Mouse (Mus musculus): ENCODE measurements at regions not wholly inside any gene's neighbourhood (a gene's known extent, or its start where the extent isn't known, plus 50 kb on each side); places are given as distances from the start of the nearest gene placed in this dataset.

DNA sequence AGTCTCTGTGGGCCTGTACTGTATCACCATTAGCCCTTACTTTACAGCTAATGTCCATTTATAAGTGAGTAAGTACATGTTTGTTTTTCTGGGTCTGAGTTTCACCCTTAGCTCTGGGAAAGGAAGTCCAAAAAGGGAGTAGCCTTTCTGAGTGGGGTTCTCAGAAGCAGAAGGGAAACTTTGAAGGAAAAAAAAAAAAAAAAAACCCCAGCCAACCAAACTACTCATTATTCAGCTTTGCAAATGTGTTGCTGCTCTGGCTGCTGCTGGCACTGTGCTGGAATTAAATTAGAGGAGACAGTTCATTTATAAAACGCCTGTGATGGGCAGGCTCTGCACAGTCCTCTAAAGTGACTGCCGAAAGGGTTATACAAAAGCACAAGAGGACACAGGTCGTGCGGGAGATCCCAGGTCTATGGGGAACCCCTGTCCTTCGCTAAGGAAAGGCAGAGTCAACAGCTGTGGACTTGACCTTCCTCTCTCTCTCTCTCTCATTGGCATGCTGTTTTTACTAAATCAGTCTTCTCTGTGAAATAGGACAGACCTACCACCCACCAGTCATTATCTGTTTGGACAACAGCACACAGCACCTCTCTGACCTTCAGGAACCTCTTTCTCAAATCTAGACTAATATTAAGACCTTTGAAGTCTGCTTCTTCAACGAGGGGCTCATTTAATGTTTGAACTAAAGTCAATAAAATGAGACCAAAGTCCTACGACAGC, 165.4 kb downstream of the Cd47 start:
- no peak for TF ChIP-seq GATA4 (IDR thresholded peaks at IDR 0.05; ENCODE audit: insufficient replicate concordance, low read length)

DNA sequence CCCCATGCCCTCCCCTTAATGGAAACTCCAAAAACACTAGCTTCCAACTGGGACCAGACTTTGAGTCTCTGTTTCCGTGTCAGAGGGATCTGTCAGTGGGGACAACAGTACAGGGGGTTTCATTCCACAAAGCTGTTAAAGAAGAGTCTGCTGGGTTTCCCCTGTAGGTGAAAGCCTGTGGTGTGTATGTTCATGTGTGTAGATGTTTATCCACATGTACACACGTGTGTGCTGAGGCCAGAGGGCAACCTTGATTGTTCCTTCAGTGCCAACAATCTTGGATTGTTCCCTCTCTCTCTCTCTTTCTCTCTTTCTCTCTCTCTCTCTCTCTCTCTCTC, 165.9 kb downstream of the Cd47 start:
- TF ChIP-seq GATA4 (IDR thresholded peaks at IDR 0.05; ENCODE audit: insufficient replicate concordance, low read length): no peak

DNA sequence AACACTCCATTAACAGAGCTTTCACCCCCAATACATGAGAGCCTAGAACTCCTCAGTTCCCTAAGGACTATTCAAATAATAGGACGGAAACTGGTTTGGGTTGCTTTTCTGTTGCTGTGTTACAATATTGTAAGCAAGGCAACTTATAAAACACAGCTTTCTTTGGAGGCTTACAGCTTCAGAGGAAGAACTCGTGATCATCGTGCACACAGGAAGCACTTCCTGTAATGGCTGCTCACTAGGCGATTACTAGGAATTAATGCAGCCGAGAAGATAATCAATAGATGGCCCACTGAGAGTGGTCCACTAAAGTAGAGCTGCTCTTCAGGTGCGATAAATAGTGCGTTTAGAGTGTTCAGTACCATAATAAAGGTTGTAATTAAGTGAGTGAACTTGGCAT, 166.8 kb downstream of the Cd47 start:
- TF ChIP-seq GATA4 (IDR thresholded peaks at IDR 0.05; ENCODE audit: insufficient replicate concordance, low read length): no peak

- TF ChIP-seq GATA4 (IDR thresholded peaks at IDR 0.05; ENCODE audit: insufficient replicate concordance, low read length): no peak
Measured at GRCm38 (mm10) chr16:49968291-49968870, 168.0 kb downstream of the Cd47 start.

DNA sequence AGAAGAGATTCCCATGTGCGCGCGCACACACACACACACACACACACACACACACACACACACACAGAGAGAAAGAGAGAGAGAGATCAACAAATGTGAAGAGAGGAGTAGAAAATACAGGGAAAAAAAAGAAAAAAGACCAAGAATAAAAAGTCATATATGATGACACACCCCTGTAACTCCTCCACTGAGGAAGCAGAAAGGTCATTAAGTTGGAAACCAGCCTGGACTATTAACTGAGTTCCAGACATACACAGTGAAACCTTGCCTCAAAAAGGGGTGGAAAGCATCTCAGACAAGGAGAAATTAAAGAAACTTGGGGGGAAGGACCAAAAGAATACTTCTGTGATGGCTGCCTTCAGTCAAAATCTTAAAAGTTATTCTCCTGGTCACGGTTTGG, 168.7 kb downstream of the Cd47 start:
- no peak for TF ChIP-seq GATA4 (IDR thresholded peaks at IDR 0.05; ENCODE audit: insufficient replicate concordance, low read length)

DNA sequence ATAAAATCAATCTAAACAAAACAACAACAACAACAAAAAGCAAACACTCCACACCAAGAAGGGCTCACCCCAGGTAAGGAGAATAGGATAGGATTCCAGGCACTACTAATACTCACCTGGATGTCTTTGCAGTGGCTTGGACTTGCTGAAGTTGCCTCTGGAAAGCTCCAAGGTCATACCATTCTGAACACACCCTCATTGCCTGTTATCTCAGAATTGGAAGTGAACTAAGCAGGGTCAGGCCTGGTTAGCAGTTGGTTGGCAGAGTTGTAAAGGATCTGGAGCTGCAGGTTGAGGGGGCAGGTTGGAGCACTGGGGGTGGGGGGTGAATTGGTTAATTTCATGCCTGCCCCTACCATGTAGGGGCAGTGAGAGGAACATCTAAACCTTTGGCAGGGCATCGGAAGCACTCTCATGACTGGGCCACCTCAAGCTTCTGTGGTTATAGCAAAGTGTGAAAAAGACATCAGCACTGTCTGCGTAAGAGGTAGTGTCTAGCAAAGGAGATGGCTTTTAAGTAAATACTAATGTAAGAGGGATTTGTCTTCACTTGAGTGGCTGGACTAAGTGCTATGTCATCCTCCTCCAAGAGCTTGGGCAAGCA, 169.5 kb downstream of the Cd47 start:
- no peak for TF ChIP-seq GATA4 (IDR thresholded peaks at IDR 0.05; ENCODE audit: insufficient replicate concordance, low read length)

DNA sequence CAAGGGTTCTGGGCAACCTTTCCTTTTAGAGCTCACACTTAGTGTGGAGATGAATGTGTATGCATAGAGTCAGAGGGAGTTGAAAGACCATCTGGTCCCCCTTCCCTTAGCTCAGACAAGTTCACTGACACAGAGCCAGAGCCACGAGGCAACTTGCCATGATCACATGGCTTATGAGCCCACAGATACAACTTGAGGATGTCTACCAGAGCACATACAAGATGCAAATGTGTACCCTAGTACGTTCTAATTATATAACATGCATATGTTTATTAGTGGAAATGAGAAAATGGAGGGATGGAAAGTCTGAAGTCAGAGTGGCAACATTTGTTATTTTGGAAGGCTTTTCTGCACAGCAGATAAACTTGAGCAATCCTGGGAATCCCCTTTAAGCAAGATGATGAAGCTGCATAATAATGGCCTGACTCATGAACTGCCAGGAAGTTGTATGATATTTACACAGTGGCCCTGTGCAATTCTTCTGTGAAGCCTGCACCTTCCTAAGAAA, 170.0 kb downstream of the Cd47 start:
- TF ChIP-seq GATA4 (IDR thresholded peaks at IDR 0.05; ENCODE audit: insufficient replicate concordance, low read length): no peak

GRCm38 (mm10) chr16:49971141-49971555, 170.8 kb downstream of the Cd47 start:
- no peak for TF ChIP-seq GATA4 (IDR thresholded peaks at IDR 0.05; ENCODE audit: insufficient replicate concordance, low read length)

GRCm38 (mm10) chr16:49977276-49977675, 176.9 kb downstream of the Cd47 start:
- no peak for TF ChIP-seq GATA4 (IDR thresholded peaks at IDR 0.05; ENCODE audit: insufficient replicate concordance, low read length)

DNA sequence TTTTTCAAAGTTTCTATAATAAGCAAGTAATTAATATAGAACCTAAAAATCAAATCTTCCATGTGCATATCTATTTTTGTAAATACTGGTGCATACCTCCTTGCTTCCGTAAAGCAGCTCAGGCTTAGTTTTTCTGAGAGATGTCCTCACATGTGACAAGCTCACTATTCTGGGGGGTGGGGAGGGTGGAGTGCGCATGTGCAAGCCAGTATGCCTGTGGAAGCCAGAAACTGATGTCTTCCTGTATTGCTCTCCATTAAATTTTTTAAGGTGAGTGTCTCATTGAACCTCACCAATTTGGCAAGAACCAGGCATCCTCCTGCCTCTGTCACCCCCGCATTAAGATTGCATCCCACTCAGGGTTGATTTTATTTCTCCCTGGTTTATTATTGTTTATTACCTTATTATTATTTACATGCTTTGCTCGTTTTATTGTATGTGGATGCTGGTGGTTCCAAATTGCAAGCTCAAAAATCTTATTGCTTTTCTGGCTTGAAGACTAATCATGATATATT, 179.2 kb downstream of the Cd47 start:
- no peak for TF ChIP-seq GATA4 (IDR thresholded peaks at IDR 0.05; ENCODE audit: insufficient replicate concordance, low read length)

- no peak for TF ChIP-seq GATA4 (IDR thresholded peaks at IDR 0.05; ENCODE audit: insufficient replicate concordance, low read length)
Measured at GRCm38 (mm10) chr16:49980178-49980646, 179.9 kb downstream of the Cd47 start.

GRCm38 (mm10) chr16:49982180-49982579, 181.8 kb downstream of the Cd47 start:
- no peak for TF ChIP-seq GATA4 (IDR thresholded peaks at IDR 0.05; ENCODE audit: insufficient replicate concordance, low read length)

- no peak for TF ChIP-seq GATA4 (IDR thresholded peaks at IDR 0.05; ENCODE audit: insufficient replicate concordance, low read length)
Measured at GRCm38 (mm10) chr16:49985082-49986076, 185.0 kb downstream of the Cd47 start.

DNA sequence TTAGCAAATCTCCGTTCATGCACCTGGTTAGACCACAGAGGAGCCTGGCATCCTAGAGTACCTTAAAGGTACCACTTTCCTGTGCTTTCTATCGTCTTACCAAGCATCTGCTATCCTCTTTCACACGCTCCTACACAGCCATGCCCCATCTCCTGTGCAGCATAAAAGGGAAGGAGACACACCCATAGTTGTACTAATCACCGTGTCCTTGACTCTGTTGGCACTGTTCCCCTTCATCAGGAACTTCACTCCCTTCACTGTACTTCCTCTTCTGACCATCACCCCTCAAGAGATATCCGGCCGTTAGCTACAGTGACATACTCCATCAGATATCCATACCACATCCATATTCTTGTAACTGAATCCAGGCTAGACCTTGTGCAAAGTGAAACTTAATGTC, 186.6 kb downstream of the Cd47 start:
- TF ChIP-seq GATA4 (IDR thresholded peaks at IDR 0.05; ENCODE audit: insufficient replicate concordance, low read length): no peak

DNA sequence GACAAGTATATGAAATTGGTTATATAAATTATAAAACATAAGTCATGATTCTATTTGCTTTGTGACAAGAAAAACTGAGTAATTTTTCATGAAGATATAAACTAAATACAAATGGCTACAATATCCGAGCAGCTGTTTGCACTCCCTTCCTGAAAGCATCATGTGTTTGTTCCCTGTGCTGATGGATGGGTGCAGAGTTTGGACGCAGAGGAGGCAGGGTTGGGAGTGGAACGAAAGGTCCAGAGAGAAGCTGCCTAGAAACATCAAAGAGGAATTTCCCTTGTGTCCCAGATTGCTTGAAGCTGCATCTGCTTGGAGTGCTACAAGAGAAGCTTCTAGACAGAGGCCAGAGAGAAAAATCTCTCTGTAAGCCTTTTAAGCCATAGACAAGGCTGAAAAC, 195.5 kb downstream of the Cd47 start:
- no peak for TF ChIP-seq GATA4 (IDR thresholded peaks at IDR 0.05; ENCODE audit: insufficient replicate concordance, low read length)

Measured in liver, adult (tissue).